Mouse (Mus musculus): ENCODE results near the gene Plaa.
A peak's percentile ranks its signal among the peaks of the same experiment; 100 is the strongest.

GRCm38 (mm10) chr4:94613972-94614626 is 11.1 kb upstream of the Plaa start, which contains the start of gene Ift74:
- TF ChIP-seq CTCF (IDR thresholded peaks at IDR 0.05; ENCODE audit: borderline replicate concordance, insufficient read depth, low read depth, low read length), result no peak
- peak; percentile 57; the same call in 1 of the 2 replicates for TF ChIP-seq POLR2A (IDR thresholded peaks at IDR 0.05; ENCODE audit: borderline replicate concordance, insufficient read depth, low read length)

All from cerebellum, adult 2 months (tissue).